Mouse (Mus musculus): ENCODE measurements around the gene Rbm25.

Gene Rbm25

DNA sequence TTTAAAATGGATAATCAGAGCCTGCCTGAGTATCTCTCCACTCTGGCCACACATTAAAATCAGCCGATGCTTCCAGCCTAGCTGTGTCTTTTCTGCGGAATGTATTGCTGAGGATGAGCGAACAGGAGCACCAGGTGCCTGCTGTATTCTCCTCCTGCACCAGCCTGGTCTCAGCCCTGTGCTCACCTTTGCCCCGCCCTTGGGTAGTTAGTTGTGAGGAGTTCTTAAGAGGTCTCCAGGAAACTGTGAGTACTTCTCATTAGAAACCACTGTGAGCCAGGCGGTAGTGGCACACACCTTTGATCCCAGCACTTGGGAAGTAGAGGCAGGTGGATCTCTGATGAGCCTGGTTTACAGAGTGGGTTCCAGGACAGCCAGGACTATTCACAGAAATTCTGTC lies 101.2 kb downstream of the Rbm25 start:
- no peak for DNase-seq (ENCODE audit: low spot score)
